Mouse (Mus musculus) limb, embryonic 15.5 days (tissue): ENCODE results near the gene Aoah. TPM values are rescaled to one million over a fixed set of nuclear protein-coding genes. Genes with fewer than 3 reads are reported as not detected.

ENCODE experiments used
- ATAC-seq: fragments of 200-750 bp; cut with Nextera tagmentation; 2 replicates; pipeline ENCODE4 v1.8.0; 2017; ENCODE audit warnings: low read depth, moderate TSS enrichment; ENCODE audit not compliant: insufficient number of reproducible peaks, low FRiP score, low TSS enrichment
- H3K27ac ChIP-seq: fragments of 300-500 bp; sonication (generic); 2 replicates; pipeline ENCODE4 v1.5.1; 2015; ENCODE audit warnings: moderate library complexity, mild to moderate bottlenecking, inconsistent platforms
- H3K27me3 ChIP-seq: fragments of 300-500 bp; sonication (generic); 2 replicates; pipeline ENCODE4 v1.6.1; 2015; ENCODE audit warnings: inconsistent platforms
- H3K36me3 ChIP-seq: fragments of 300-500 bp; sonication (generic); 2 replicates; pipeline ENCODE4 v1.6.1; 2015; ENCODE audit warnings: inconsistent platforms
- H3K4me1 ChIP-seq: fragments of 300-500 bp; sonication (generic); 2 replicates; pipeline ENCODE4 v1.6.1; 2015; ENCODE audit warnings: inconsistent platforms
- H3K4me2 ChIP-seq: fragments of 300-500 bp; sonication (generic); 2 replicates; pipeline ENCODE4 v1.6.1; 2015; ENCODE audit warnings: mild to moderate bottlenecking, inconsistent platforms
- H3K4me3 ChIP-seq: fragments of 300-500 bp; sonication (generic); 2 replicates; pipeline ENCODE4 v1.5.1; 2015; ENCODE audit warnings: mild to moderate bottlenecking, inconsistent platforms
- H3K9ac ChIP-seq: fragments of 300-500 bp; sonication (generic); 2 replicates; pipeline ENCODE4 v1.6.1; 2015; ENCODE audit warnings: inconsistent platforms
- H3K9me3 ChIP-seq: fragments of 300-500 bp; sonication (generic); 2 replicates; pipeline ENCODE4 v1.6.1; 2016; ENCODE audit warnings: inconsistent platforms
- WGBS: fragments of 180-500 bp; shearing (Covaris S2); methylation state at CpG from one replicate; pipeline ENCODE4 v1.1.7; 2015; 5-methylcytosine and 5-hydroxymethylcytosine counted together
- polyA plus RNA-seq: library from polyadenylated mRNA; unstranded; fragments of >200 nt; fragmentation: Nextera tagmentation; extraction: Ambion mirVana; gene quantifications from 2 replicates; pipeline ENCODE4 v1.2.1, GENCODE M21; 2015

Gene Aoah
- polyA plus RNA-seq = 1.5 and 1.7 TPM in 2 replicates

- 67% methylated on average over 4 of the region's 4 CpGs for WGBS
- H3K27me3 ChIP-seq = no peaks in the 10 kb centered on the region
- H3K4me3 ChIP-seq = no peak within 1 kb of the TSS
- H3K9ac ChIP-seq = no peak within 1 kb of the TSS
- no peaks in the 10 kb centered on the region for H3K9me3 ChIP-seq
- ATAC-seq = no peak
- no peaks in the 10 kb centered on the region for H3K4me1 ChIP-seq
- no peak within 1 kb of the TSS for H3K4me2 ChIP-seq
- H3K36me3 ChIP-seq = no peaks in the 10 kb centered on the region
- H3K27ac ChIP-seq = no peak within 1 kb of the TSS
These were observed at the start of gene Aoah for GRCm38 (mm10) chr13:20793901-20794300. Aoah (plus strand) TSS chr13:20794113.

GRCm38 (mm10) chr13:20754843-20755242 is 39.1 kb upstream of the Aoah start:
- Histone ChIP-seq H3K36me3 (no peaks in the 10 kb centered on the region), H3K27ac (no peak overlapping the region), H3K9me3 (no peaks in the 10 kb centered on the region), H3K27me3 (no peaks in the 10 kb centered on the region), H3K4me2 (no peak overlapping the region), H3K9ac (no peak overlapping the region), H3K4me1 (no peaks in the 10 kb centered on the region), H3K4me3 (no peak overlapping the region)
- no peak for ATAC-seq
- 48% methylated on average over 1 of the region's 1 CpGs for WGBS

- Histone ChIP-seq H3K9me3 (no peaks in the 10 kb centered on the region), H3K4me3 (no peak overlapping the region), H3K9ac (no peak overlapping the region), H3K27ac (no peak overlapping the region), H3K4me1 (no peaks in the 10 kb centered on the region), H3K4me2 (no peak overlapping the region), H3K36me3 (no peaks in the 10 kb centered on the region), H3K27me3 (no peaks in the 10 kb centered on the region)
- no peak for ATAC-seq
- 77% methylated on average over 5 of the region's 5 CpGs for WGBS
These were observed 10.3 kb upstream of the Aoah start for GRCm38 (mm10) chr13:20783648-20784047.

GRCm38 (mm10) chr13:20784060-20784459 is 9.9 kb upstream of the Aoah start:
- H3K4me3 ChIP-seq = no peak overlapping the region
- H3K4me2 ChIP-seq = no peak overlapping the region
- 86% methylated on average over 6 of the region's 6 CpGs for WGBS
- H3K27ac ChIP-seq = no peak overlapping the region
- H3K9ac ChIP-seq = no peak overlapping the region
- no peaks in the 10 kb centered on the region for H3K4me1 ChIP-seq
- ATAC-seq = no peak
- H3K36me3 ChIP-seq = no peaks in the 10 kb centered on the region
- no peaks in the 10 kb centered on the region for H3K9me3 ChIP-seq
- no peaks in the 10 kb centered on the region for H3K27me3 ChIP-seq

- Histone ChIP-seq H3K4me3 (no peak overlapping the region), H3K9ac (no peak overlapping the region), H3K9me3 (no peaks in the 10 kb centered on the region), H3K27ac (no peak overlapping the region), H3K27me3 (no peaks in the 10 kb centered on the region), H3K36me3 (no peaks in the 10 kb centered on the region), H3K4me2 (no peak overlapping the region), H3K4me1 (no peaks in the 10 kb centered on the region)
- WGBS = 78% methylated on average over 7 of the region's 7 CpGs
- ATAC-seq = no peak
These were observed 8.0 kb upstream of the Aoah start for GRCm38 (mm10) chr13:20785960-20786359.

GRCm38 (mm10) chr13:20786825-20787245 is 7.1 kb upstream of the Aoah start:
- 84% methylated on average over 1 of the region's 1 CpGs for WGBS
- no peaks in the 10 kb centered on the region for H3K9me3 ChIP-seq

GRCm38 (mm10) chr13:20787952-20788351 is 6.0 kb upstream of the Aoah start:
- no peak overlapping the region for H3K4me2 ChIP-seq
- H3K9me3 ChIP-seq = no peaks in the 10 kb centered on the region
- H3K9ac ChIP-seq = no peak overlapping the region
- H3K27me3 ChIP-seq = no peaks in the 10 kb centered on the region
- WGBS = 86% methylated on average over 4 of the region's 4 CpGs
- H3K36me3 ChIP-seq = no peaks in the 10 kb centered on the region
- H3K4me1 ChIP-seq = no peaks in the 10 kb centered on the region
- H3K4me3 ChIP-seq = no peak overlapping the region
- ATAC-seq = no peak
- no peak overlapping the region for H3K27ac ChIP-seq

More at GRCm38 (mm10) chr13:20786825-20787245, 7.1 kb upstream of the Aoah start:
- Histone ChIP-seq H3K9ac (no peak overlapping the region), H3K27me3 (no peaks in the 10 kb centered on the region), H3K27ac (no peak overlapping the region), H3K4me3 (no peak overlapping the region), H3K4me2 (no peak overlapping the region), H3K4me1 (no peaks in the 10 kb centered on the region), H3K36me3 (no peaks in the 10 kb centered on the region)
- ATAC-seq = no peak

- ATAC-seq = no peak
- Histone ChIP-seq H3K27me3 (no peaks in the 10 kb centered on the region), H3K36me3 (no peaks in the 10 kb centered on the region), H3K9ac (no peak overlapping the region), H3K4me2 (no peak overlapping the region), H3K4me3 (no peak overlapping the region), H3K27ac (no peak overlapping the region), H3K4me1 (no peaks in the 10 kb centered on the region), H3K9me3 (no peaks in the 10 kb centered on the region)
- WGBS = 82% methylated on average over 3 of the region's 3 CpGs
These were observed 2.7 kb downstream of the Aoah start for GRCm38 (mm10) chr13:20796651-20797050.

GRCm38 (mm10) chr13:20798536-20798935 is 4.6 kb downstream of the Aoah start:
- no peak for ATAC-seq
- no peaks in the 10 kb centered on the region for H3K36me3 ChIP-seq
- H3K4me1 ChIP-seq = no peaks in the 10 kb centered on the region
- H3K4me2 ChIP-seq = no peak overlapping the region
- H3K27ac ChIP-seq = no peak overlapping the region
- H3K9ac ChIP-seq = no peak overlapping the region
- H3K9me3 ChIP-seq = no peaks in the 10 kb centered on the region
- H3K27me3 ChIP-seq = no peaks in the 10 kb centered on the region
- WGBS = 27% methylated on average over 2 of the region's 2 CpGs
- H3K4me3 ChIP-seq = no peak overlapping the region

GRCm38 (mm10) chr13:20799772-20800171 is 5.9 kb downstream of the Aoah start:
- Histone ChIP-seq H3K4me3 (no peak overlapping the region), H3K36me3 (no peaks in the 10 kb centered on the region), H3K9me3 (no peaks in the 10 kb centered on the region), H3K9ac (no peak overlapping the region), H3K27me3 (no peaks in the 10 kb centered on the region), H3K4me1 (no peaks in the 10 kb centered on the region), H3K27ac (no peak overlapping the region), H3K4me2 (no peak overlapping the region)
- ATAC-seq = no peak
- 66% methylated on average over 3 of the region's 3 CpGs for WGBS

- Histone ChIP-seq H3K27me3 (no peaks in the 10 kb centered on the region), H3K36me3 (no peaks in the 10 kb centered on the region), H3K9ac (no peak overlapping the region), H3K4me1 (no peaks in the 10 kb centered on the region), H3K4me3 (no peak overlapping the region), H3K9me3 (no peaks in the 10 kb centered on the region), H3K27ac (no peak overlapping the region), H3K4me2 (no peak overlapping the region)
- no peak for ATAC-seq
- WGBS = 58% methylated on average over 3 of the region's 3 CpGs
These were observed 6.7 kb downstream of the Aoah start for GRCm38 (mm10) chr13:20800569-20800968.

GRCm38 (mm10) chr13:20811782-20812406 is 18.0 kb downstream of the Aoah start:
- no peak for ATAC-seq

GRCm38 (mm10) chr13:20816385-20816784 is 22.5 kb downstream of the Aoah start:
- Histone ChIP-seq H3K9me3 (no peaks in the 10 kb centered on the region), H3K27ac (no peak overlapping the region), H3K9ac (no peak overlapping the region), H3K4me2 (no peak overlapping the region), H3K4me1 (no peaks in the 10 kb centered on the region), H3K36me3 (no peaks in the 10 kb centered on the region), H3K4me3 (no peak overlapping the region), H3K27me3 (no peaks in the 10 kb centered on the region)
- 70% methylated on average over 1 of the region's 1 CpGs for WGBS
- ATAC-seq = no peak

More at GRCm38 (mm10) chr13:20811782-20812406, 18.0 kb downstream of the Aoah start:
- no peaks in the 10 kb centered on the region for H3K27me3 ChIP-seq
- H3K4me3 ChIP-seq = no peak overlapping the region
- no peak overlapping the region for H3K27ac ChIP-seq
- 63% methylated on average over 3 of the region's 3 CpGs for WGBS
- no peaks in the 10 kb centered on the region for H3K9me3 ChIP-seq
- H3K9ac ChIP-seq = no peak overlapping the region
- no peak overlapping the region for H3K4me2 ChIP-seq
- H3K4me1 ChIP-seq = no peaks in the 10 kb centered on the region
- H3K36me3 ChIP-seq = no peaks in the 10 kb centered on the region
